Mouse (Mus musculus) embryonic fibroblast, embryonic 13.5 days (primary cell): ENCODE data around the gene Galnt18. TPM values are rescaled to one million over a fixed set of nuclear protein-coding genes. Genes with fewer than 3 reads are reported as not detected.

Experiments
- H3K27ac ChIP-seq: 2 replicates; pipeline ENCODE4 v1.5.1; 2012; ENCODE audit warnings: low read length, control low read depth, inconsistent platforms; ENCODE audit not compliant: insufficient read depth
- H3K4me1 ChIP-seq: 2 replicates; pipeline ENCODE4 v1.6.1; 2011; ENCODE audit warnings: low read length; ENCODE audit not compliant: control insufficient read depth, insufficient read depth
- H3K4me3 ChIP-seq: 2 replicates; pipeline ENCODE4 v1.5.1; 2011; ENCODE audit warnings: mild to moderate bottlenecking, control low read depth, low read length; ENCODE audit not compliant: insufficient read depth
- CTCF ChIP-seq: IDR thresholded peaks from 2 replicates; pipeline ENCODE4 v1.5.1; 2011; ENCODE audit warnings: mild to moderate bottlenecking, control low read depth, low read length, moderate library complexity, borderline replicate concordance; ENCODE audit not compliant: insufficient read depth
- POLR2A ChIP-seq: IDR thresholded peaks from 2 replicates; pipeline ENCODE4 v1.6.1; 2011; ENCODE audit warnings: low read depth, mild to moderate bottlenecking, control low read depth, low read length, moderate library complexity
- polyA plus RNA-seq: library from polyadenylated mRNA; stranded (reverse); fragments of >200 nt; gene quantifications from 2 replicates; pipeline ENCODE4 v1.2.4, GENCODE M21; 2011; ENCODE audit warnings: low read depth; ENCODE audit not compliant: missing spikeins, insufficient read length

Gene Galnt18
- polyA plus RNA-seq, 1 experiment, result 62.9 TPM

- no peak for TF ChIP-seq CTCF
- TF ChIP-seq POLR2A, result no peak
- H3K4me3 ChIP-seq, result no peak overlapping the region
- no peak overlapping the region for H3K27ac ChIP-seq
- H3K4me1 ChIP-seq, result peaks cover 2% of the 10 kb centered on the region; the same call in 1 of the 2 replicates
These were observed 78.0 kb downstream of the Galnt18 start for GRCm38 (mm10) chr7:111701788-111702187.

GRCm38 (mm10) chr7:111699446-111699845 lies 80.3 kb downstream of the Galnt18 start:
- Histone ChIP-seq H3K4me1 (peaks cover 7% of the 10 kb centered on the region), H3K4me3 (no peak overlapping the region), H3K27ac (no peak overlapping the region)
- TF ChIP-seq CTCF (no peak), POLR2A (no peak)

- TF ChIP-seq CTCF, result no peak
- no peak for TF ChIP-seq POLR2A
- Histone ChIP-seq H3K4me3 (no peak overlapping the region), H3K4me1 (peaks cover 7% of the 10 kb centered on the region), H3K27ac (peak overlapping the region; percentile 17; the same call in 1 of the 2 replicates)
These were observed 83.6 kb downstream of the Galnt18 start for GRCm38 (mm10) chr7:111696226-111696625.

DNA sequence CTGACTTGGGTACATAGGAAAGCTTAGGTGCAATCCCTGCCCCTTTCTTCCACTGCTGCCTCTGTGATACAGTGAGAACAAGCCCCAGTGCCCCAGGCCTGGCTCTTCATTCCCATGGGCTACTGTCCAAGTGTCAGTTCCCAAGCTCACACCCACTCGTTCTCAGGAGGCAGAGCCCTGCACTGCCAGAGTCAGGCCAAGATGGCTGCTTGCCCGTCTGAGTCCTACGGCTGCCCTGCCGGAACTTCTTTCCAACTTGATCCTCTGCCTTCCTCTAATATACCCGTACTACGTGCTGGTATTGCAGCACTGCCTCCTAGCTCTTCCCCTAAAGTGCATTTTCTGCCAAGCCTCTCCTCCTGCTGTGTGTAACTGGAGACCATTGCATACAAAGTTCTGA lies 85.5 kb downstream of the Galnt18 start:
- Histone ChIP-seq H3K27ac (no peak overlapping the region), H3K4me1 (peaks cover 7% of the 10 kb centered on the region), H3K4me3 (no peak overlapping the region)
- TF ChIP-seq CTCF, result no peak
- no peak for TF ChIP-seq POLR2A

DNA sequence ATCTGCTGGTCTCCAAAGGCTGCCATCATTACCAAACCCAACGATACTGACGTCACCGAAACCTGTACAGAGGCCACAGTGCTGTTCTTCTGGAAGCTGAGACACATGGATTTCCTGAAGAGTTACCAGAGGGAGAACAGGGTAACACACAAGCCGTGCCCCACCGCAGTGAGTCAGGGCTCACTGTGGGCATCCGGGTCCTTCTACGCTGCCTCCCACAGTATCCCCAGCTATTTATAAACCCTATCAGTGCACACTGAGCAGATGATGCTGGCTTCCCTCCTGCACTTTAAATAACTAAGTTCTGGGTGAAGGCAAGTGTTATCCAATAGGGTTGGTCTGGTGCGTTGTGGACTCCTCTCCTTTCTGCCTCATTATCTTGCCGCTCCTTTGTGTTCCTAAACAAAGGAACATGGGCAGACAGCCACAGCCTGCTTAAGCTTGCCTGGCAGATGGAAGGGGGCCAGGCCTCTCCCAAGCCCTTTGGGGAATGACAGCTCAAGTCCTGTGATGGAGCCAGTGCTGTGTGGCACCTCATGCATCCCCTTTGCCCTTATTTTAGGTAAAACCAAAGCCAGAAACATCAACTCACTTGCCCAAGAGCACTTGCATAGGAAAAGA lies 87.0 kb downstream of the Galnt18 start:
- Histone ChIP-seq H3K27ac (no peak overlapping the region), H3K4me1 (peaks cover 7% of the 10 kb centered on the region), H3K4me3 (no peak overlapping the region)
- no peak for TF ChIP-seq CTCF
- no peak for TF ChIP-seq POLR2A

GRCm38 (mm10) chr7:111680108-111680507 lies 99.7 kb downstream of the Galnt18 start:
- TF ChIP-seq POLR2A, result no peak
- no peak for TF ChIP-seq CTCF
- no peaks in the 10 kb centered on the region for H3K4me1 ChIP-seq
- no peak overlapping the region for H3K27ac ChIP-seq
- H3K4me3 ChIP-seq, result no peak overlapping the region

GRCm38 (mm10) chr7:111676483-111676882 lies 103.3 kb downstream of the Galnt18 start:
- no peak overlapping the region for H3K4me3 ChIP-seq
- TF ChIP-seq CTCF (no peak), POLR2A (no peak)
- H3K4me1 ChIP-seq, result no peaks in the 10 kb centered on the region
- H3K27ac ChIP-seq, result no peak overlapping the region

DNA sequence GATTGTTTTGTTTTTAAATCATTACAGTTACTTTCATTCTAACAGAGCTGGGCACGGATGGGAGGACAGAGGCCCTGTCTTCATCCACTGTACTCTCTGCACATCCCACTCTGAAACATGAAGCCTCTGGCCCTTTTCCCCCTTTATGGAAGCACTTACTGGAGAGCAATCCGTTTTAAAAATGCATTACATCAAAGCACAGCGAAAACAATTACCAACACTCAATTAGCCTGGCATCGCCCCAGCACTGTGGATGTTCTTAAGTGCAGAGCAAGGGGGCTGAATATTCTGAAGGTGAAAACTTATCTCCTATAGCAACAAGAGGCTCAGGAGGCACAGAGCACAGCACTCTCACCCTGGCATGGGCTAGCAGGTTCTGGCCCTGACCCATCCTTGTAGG lies 107.3 kb downstream of the Galnt18 start:
- TF ChIP-seq POLR2A, result no peak
- TF ChIP-seq CTCF, result no peak
- Histone ChIP-seq H3K27ac (no peak overlapping the region), H3K4me1 (no peaks in the 10 kb centered on the region)

GRCm38 (mm10) chr7:111663139-111664073 lies 116.4 kb downstream of the Galnt18 start:
- TF ChIP-seq POLR2A (no peak), CTCF (no peak)
- Histone ChIP-seq H3K4me1 (peaks cover 2% of the 10 kb centered on the region; the same call in 1 of the 2 replicates), H3K27ac (no peak overlapping the region), H3K4me3 (no peak overlapping the region)

More for the DNA sequence above, 107.3 kb downstream of the Galnt18 start:
- no peak overlapping the region for H3K4me3 ChIP-seq

GRCm38 (mm10) chr7:111658579-111658978 lies 121.2 kb downstream of the Galnt18 start:
- H3K4me1 ChIP-seq, result peaks cover 2% of the 10 kb centered on the region; the same call in 1 of the 2 replicates
- TF ChIP-seq CTCF (no peak), POLR2A (no peak)

More at GRCm38 (mm10) chr7:111658579-111658978, 121.2 kb downstream of the Galnt18 start:
- Histone ChIP-seq H3K4me3 (no peak overlapping the region), H3K27ac (no peak overlapping the region)
